In the genomic region with DNA sequence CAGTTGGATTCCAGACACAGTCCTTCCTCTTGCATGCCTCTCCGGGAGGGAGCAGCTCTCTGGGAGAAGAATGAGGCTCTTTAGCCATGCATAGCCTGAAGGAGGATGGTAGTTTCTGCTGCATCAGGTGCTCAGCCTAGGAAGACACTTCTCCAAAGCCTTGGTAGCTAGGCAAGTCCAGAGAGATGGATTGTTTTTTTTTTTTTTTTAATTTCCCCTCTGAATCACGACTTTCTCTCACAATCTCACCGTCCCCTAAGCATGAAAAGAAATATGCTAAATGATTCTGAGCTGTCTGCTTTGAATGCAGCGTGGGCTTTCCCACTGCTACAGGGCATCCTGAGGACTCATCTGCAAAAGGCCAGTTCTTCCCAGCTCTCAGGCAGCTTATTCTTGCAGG, we compare ENCODE assay signal across 22 mouse cellular contexts. TPM values are rescaled to one million over a fixed set of nuclear protein-coding genes. Genes with fewer than 3 reads are reported as not detected.
DNase-seq lines count a peak whose midpoint lies in the region; ATAC-seq lines count a peak whose summit lies in the region.
"Had no signal": no experiment of that assay in that cellular context is flagged by ENCODE, and none has a peak within 500 bp of the region (broad histone marks: within the 10 kb centered on the region; RNA-seq: fewer than 3 reads in every experiment).

No protein-coding gene starts in this region.

- peak overlapping the region; percentile 67; the same call in 1 of the 2 replicates for H3K27ac ChIP-seq in forebrain, embryonic 10.5 days
- H3K27ac ChIP-seq in forebrain, embryonic 15.5 days (replicated peaks): no peak overlapping the region
- peak overlapping the region; percentile 69 for H3K27ac ChIP-seq in midbrain, embryonic 13.5 days
- H3K27ac ChIP-seq: heart, embryonic 13.5 days; kidney, postnatal 0 days; limb, embryonic 13.5 days; liver, embryonic 14.5 days had no signal

- H3K27me3 ChIP-seq in forebrain, embryonic 10.5 days (ENCODE audit: poor library complexity, severe bottlenecking): 0 out of 2 replicates have a peak, but pooled peaks cover 4% of the 10 kb centered on the region
- H3K27me3 ChIP-seq in forebrain, embryonic 15.5 days: no peaks in the 10 kb centered on the region
- no peaks in the 10 kb centered on the region for H3K27me3 ChIP-seq in midbrain, embryonic 13.5 days
- H3K27me3 ChIP-seq: heart, embryonic 13.5 days; limb, embryonic 13.5 days had no signal

- peaks cover 45% of the 10 kb centered on the region for H3K4me1 ChIP-seq in forebrain, embryonic 10.5 days
- H3K4me1 ChIP-seq in forebrain, embryonic 15.5 days: peaks cover 33% of the 10 kb centered on the region
- peaks cover 48% of the 10 kb centered on the region for H3K4me1 ChIP-seq in midbrain, embryonic 13.5 days (replicated peaks)
- H3K4me1 ChIP-seq: heart, embryonic 13.5 days; limb, embryonic 13.5 days had no signal

- DNase-seq in forebrain, embryonic 10.5 days (ENCODE audit: extremely low spot score, low spot score): no peak
- peak; percentile 16 for DNase-seq in right cerebral cortex, adult 18-20 months
- no peak for DNase-seq in right cerebral cortex, postnatal 14 days
- DNase-seq in cerebellum, adult 9-11 months: no peak
- DNase-seq in testis, postnatal 10 days (ENCODE audit: low spot score): no peak
- no peak for DNase-seq in ovary, postnatal 10 days (ENCODE audit: low spot score)
- DNase-seq: cerebellum, postnatal 36 days; heart, postnatal 36 days; layer of hippocampus, adult 9-11 months had no signal

- no peak for ATAC-seq in forebrain, embryonic 15.5 days (replicated peaks)
- no peak for ATAC-seq in midbrain, embryonic 13.5 days
- ATAC-seq: CD4-positive, CD25-positive, alpha-beta regulatory T cell, adult 4 months; intestine, postnatal 0 days had no signal

- no peaks in the 10 kb centered on the region for H3K9me3 ChIP-seq in forebrain, embryonic 10.5 days
- no peaks in the 10 kb centered on the region for H3K9me3 ChIP-seq in forebrain, embryonic 15.5 days
- no peaks in the 10 kb centered on the region for H3K9me3 ChIP-seq in midbrain, embryonic 13.5 days
- H3K9me3 ChIP-seq: heart, embryonic 13.5 days; limb, embryonic 13.5 days had no signal

- no peak overlapping the region for H3K9ac ChIP-seq in forebrain, embryonic 15.5 days (replicated peaks)
- H3K9ac ChIP-seq in midbrain, embryonic 13.5 days (replicated peaks): no peak overlapping the region
- H3K9ac ChIP-seq: heart, embryonic 13.5 days; limb, embryonic 13.5 days; liver, embryonic 14.5 days had no signal

- WGBS in forebrain, embryonic 10.5 days: 56% methylated on average over 4 of the region's 4 CpGs
- 38% methylated on average over 4 of the region's 4 CpGs for WGBS in forebrain, embryonic 15.5 days
- WGBS in midbrain, embryonic 13.5 days: 15% methylated on average over 4 of the region's 4 CpGs

- no peak overlapping the region for H3K4me3 ChIP-seq in forebrain, embryonic 10.5 days
- H3K4me3 ChIP-seq in forebrain, embryonic 15.5 days: no peak overlapping the region
- no peak overlapping the region for H3K4me3 ChIP-seq in midbrain, embryonic 13.5 days (replicated peaks)
- H3K4me3 ChIP-seq: erythroblast, embryonic 14.5 days; heart, embryonic 13.5 days; limb, embryonic 13.5 days had no signal

- no peak overlapping the region for H3K4me2 ChIP-seq in forebrain, embryonic 15.5 days (replicated peaks)
- no peak overlapping the region for H3K4me2 ChIP-seq in midbrain, embryonic 13.5 days (replicated peaks)
- H3K4me2 ChIP-seq: heart, embryonic 13.5 days; limb, embryonic 13.5 days had no signal

- no peaks in the 10 kb centered on the region for H3K36me3 ChIP-seq in forebrain, embryonic 10.5 days (replicated peaks)
- H3K36me3 ChIP-seq in forebrain, embryonic 15.5 days: no peaks in the 10 kb centered on the region
- H3K36me3 ChIP-seq in midbrain, embryonic 13.5 days: 0 out of 2 replicates have a peak, but pooled peaks cover 7% of the 10 kb centered on the region

RNA-seq across cellular contexts. Expression of gene Crtam, which starts 10.1 kb away (rescaled TPM):
- 0.10 TPM in 1 of 2 replicates, not detected in the other for polyA plus RNA-seq in forebrain, embryonic 10.5 days (2016; fragmentation: Nextera tagmentation; extraction: Ambion mirVana)
- polyA plus RNA-seq in forebrain, embryonic 15.5 days (2015; fragmentation: Nextera tagmentation; extraction: Ambion mirVana): not detected in 2 replicates
- polyA plus RNA-seq in midbrain, embryonic 13.5 days (2015; fragmentation: Nextera tagmentation; extraction: Ambion mirVana): 0.04 and 0.19 TPM in 2 replicates
- polyA plus RNA-seq: embryonic facial prominence, embryonic 11.5 days; erythroblast, embryonic 14.5 days; gonadal fat pad, adult 2 months; heart, embryonic 13.5 days; lung, embryonic 16.5 days had no signal

RNA-seq across cellular contexts. Expression of gene Jhy, which starts 50.6 kb away (rescaled TPM):
- polyA plus RNA-seq in forebrain, embryonic 10.5 days (2016; fragmentation: Nextera tagmentation; extraction: Ambion mirVana): 0.12 and 0.26 TPM in 2 replicates
- 0.27 and 0.99 TPM in 2 replicates for polyA plus RNA-seq in forebrain, embryonic 15.5 days (2015; fragmentation: Nextera tagmentation; extraction: Ambion mirVana)
- polyA plus RNA-seq in midbrain, embryonic 13.5 days (2015; fragmentation: Nextera tagmentation; extraction: Ambion mirVana): 0.86 and 3.2 TPM in 2 replicates
- polyA plus RNA-seq: CD4-positive, CD25-positive, alpha-beta regulatory T cell, adult 4 months; heart, embryonic 13.5 days; limb, embryonic 13.5 days; stomach, embryonic 16.5 days had no signal
